Mouse (Mus musculus) limb, embryonic 11.5 days (tissue): ENCODE results near the gene Zfp37. TPM values are rescaled to one million over a fixed set of nuclear protein-coding genes. Genes with fewer than 3 reads are reported as not detected.

ENCODE experiments used
- ATAC-seq: fragments of 200-750 bp; cut with Nextera tagmentation; 2 replicates; pipeline ENCODE4 v1.8.0; 2017; ENCODE audit warnings: low read depth; ENCODE audit not compliant: insufficient number of reproducible peaks, low FRiP score, low TSS enrichment
- DNase-seq: peaks from one replicate; pipeline ENCODE4 v3.0.0-alpha.2; 2015; ENCODE audit warnings: low spot score
- H3K27ac ChIP-seq: fragments of 300-500 bp; sonication (generic); replicated peaks from 2 replicates; pipeline ENCODE4 v1.5.1; 2014; ENCODE audit warnings: low read depth, mild to moderate bottlenecking, low read length
- H3K27me3 ChIP-seq: fragments of 300-500 bp; sonication (generic); 2 replicates; pipeline ENCODE4 v1.6.1; 2014; ENCODE audit warnings: mild to moderate bottlenecking, low read length, mixed read lengths; ENCODE audit not compliant: control insufficient read depth, insufficient read depth
- H3K36me3 ChIP-seq: fragments of 300-500 bp; sonication (generic); 2 replicates; pipeline ENCODE4 v1.6.1; 2014; ENCODE audit warnings: mild to moderate bottlenecking, low read length, moderate library complexity, mixed read lengths; ENCODE audit not compliant: control insufficient read depth, insufficient read depth
- H3K4me1 ChIP-seq: fragments of 300-500 bp; sonication (generic); 2 replicates; pipeline ENCODE4 v1.6.1; 2014; ENCODE audit warnings: low read length, mixed read lengths; ENCODE audit not compliant: control insufficient read depth, insufficient read depth
- H3K4me2 ChIP-seq: fragments of 300-500 bp; sonication (generic); 2 replicates; pipeline ENCODE4 v1.6.1; 2014; ENCODE audit warnings: low read depth, mild to moderate bottlenecking, moderate library complexity; ENCODE audit not compliant: severe bottlenecking
- H3K4me3 ChIP-seq: fragments of 300-500 bp; sonication (generic); 2 replicates; pipeline ENCODE4 v1.5.1; 2014; ENCODE audit warnings: low read depth, low read length
- H3K9ac ChIP-seq: fragments of 300-500 bp; sonication (generic); 2 replicates; pipeline ENCODE4 v1.6.1; 2014; ENCODE audit warnings: mild to moderate bottlenecking, low read length
- H3K9me3 ChIP-seq: fragments of 300-500 bp; sonication (generic); 2 replicates; pipeline ENCODE4 v1.6.1; 2016; ENCODE audit warnings: low read length; ENCODE audit not compliant: control insufficient read depth
- WGBS: fragments of 180-500 bp; shearing (Covaris S2); extraction: QIAGEN DNeasy Blood & Tissue Kit; methylation state at CpG from one replicate; pipeline ENCODE4 v1.1.7; 2014; 5-methylcytosine and 5-hydroxymethylcytosine counted together
- polyA plus RNA-seq: library from polyadenylated mRNA; unstranded; fragments of >200 nt; fragmentation: Nextera tagmentation; extraction: Ambion mirVana; gene quantifications from 2 replicates; pipeline ENCODE4 v1.2.1, GENCODE M21; 2014

Zfp37 gene
- polyA plus RNA-seq, 1 experiment from 2014 or later, result 24.1 TPM

DNA sequence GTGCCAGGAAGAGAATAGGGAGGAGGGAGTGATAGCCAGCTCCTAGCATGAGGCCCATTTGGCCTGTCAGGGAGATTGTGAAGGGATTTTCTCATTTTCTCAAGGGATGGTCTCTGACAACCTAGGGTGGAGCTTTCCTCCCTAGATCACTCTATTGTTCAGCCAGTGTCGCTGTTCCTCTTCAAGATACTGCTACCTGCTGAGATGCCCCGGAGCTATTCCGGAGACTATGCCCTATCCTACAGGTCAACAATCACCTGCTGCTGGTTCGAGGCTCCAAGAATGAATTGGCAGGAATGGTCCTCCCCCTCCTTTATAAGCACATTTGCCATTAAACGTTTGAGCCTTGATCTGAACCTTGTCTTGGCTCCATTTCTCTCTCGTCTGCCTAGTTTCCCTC, 9.7 kb upstream of the Zfp37 start:
- H3K9ac ChIP-seq, result no peak overlapping the region
- H3K9me3 ChIP-seq, result no peaks in the 10 kb centered on the region
- DNase-seq (no peak), ATAC-seq (no peak)
- no peak overlapping the region for H3K4me3 ChIP-seq
- H3K4me2 ChIP-seq, result no peak overlapping the region
- 69% methylated on average over 6 of the region's 6 CpGs for WGBS
- H3K36me3 ChIP-seq, result no peaks in the 10 kb centered on the region
- no peaks in the 10 kb centered on the region for H3K4me1 ChIP-seq
- H3K27ac ChIP-seq, result no peak overlapping the region
- H3K27me3 ChIP-seq, result no peaks in the 10 kb centered on the region

DNA sequence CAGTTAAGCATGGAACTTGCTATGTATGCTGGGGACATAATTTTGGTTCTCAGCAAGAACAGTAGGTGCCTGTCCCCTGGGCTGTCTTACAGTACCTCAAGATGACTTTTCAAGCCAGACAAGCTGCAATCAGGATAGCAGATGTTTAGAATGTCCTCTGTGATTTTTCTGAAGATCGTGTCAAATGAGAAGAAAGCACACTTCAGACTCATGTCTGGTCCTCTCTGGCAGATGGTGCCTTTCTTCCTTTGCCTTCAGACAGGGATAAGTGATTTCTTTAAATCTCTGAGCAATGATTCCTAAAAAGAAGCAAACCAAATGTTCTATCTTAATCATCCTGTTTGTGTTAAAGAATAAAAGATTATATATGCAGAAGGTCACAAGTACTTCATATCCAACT, 694 bp downstream of the Zfp37 start:
- WGBS, result 76% methylated on average over 1 of the region's 1 CpGs
- H3K4me3 ChIP-seq, result no peak overlapping the region
- DNase-seq, result no peak

DNA sequence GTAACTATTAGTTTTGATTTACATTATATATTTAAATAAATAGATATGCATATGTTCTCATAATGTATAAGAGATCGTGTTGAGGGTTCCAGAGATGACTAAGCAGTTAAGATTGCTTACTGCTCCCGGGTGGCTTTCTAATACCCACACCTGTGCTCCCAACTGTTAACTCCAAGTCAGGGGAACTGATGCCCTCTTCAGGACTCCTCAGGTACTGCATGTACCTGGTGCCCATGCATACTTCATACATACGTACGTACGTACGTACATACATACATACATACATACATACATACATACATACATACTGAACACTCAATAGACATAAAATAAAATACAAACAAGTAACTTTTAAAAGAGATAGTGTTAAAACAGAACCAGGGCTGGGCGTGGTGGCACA, 1.4 kb downstream of the Zfp37 start:
- Histone ChIP-seq H3K27me3 (no peaks in the 10 kb centered on the region), H3K9me3 (no peaks in the 10 kb centered on the region), H3K4me1 (no peaks in the 10 kb centered on the region), H3K36me3 (no peaks in the 10 kb centered on the region), H3K9ac (no peak overlapping the region), H3K4me3 (no peak overlapping the region), H3K27ac (no peak overlapping the region), H3K4me2 (no peak overlapping the region)
- 90% methylated on average over 7 of the region's 7 CpGs for WGBS
- DNase-seq (peak; percentile 33), ATAC-seq (no peak)

More for the DNA sequence above, 694 bp downstream of the Zfp37 start:
- Histone ChIP-seq H3K4me1 (no peaks in the 10 kb centered on the region), H3K4me2 (no peak overlapping the region), H3K9me3 (no peaks in the 10 kb centered on the region), H3K36me3 (no peaks in the 10 kb centered on the region), H3K27ac (no peak overlapping the region), H3K27me3 (no peaks in the 10 kb centered on the region), H3K9ac (no peak overlapping the region)
- no peak for ATAC-seq

DNA sequence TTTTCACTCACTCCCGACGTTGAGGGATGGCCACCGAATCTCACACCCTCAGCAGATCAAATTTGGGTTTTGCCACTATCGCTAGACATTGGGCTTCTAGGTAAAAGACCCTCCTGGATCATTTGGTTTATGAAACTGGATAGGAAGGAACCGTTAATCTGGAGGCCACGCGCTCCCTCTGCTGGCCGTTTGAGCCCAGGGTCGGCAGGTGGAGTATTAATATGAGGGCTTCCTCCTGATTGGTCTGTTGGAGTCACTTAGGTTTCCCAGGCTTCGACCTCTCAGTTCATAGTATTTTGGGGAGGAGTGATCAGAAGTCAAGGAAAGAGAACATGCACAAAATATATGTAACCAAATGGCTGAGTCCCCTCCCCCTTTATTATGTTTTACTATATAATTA, 2.5 kb downstream of the Zfp37 start:
- no peaks in the 10 kb centered on the region for H3K36me3 ChIP-seq
- peak; percentile 68 for DNase-seq
- no peaks in the 10 kb centered on the region for H3K9me3 ChIP-seq
- no peak overlapping the region for H3K4me2 ChIP-seq
- H3K27ac ChIP-seq, result no peak overlapping the region
- no peak overlapping the region for H3K4me3 ChIP-seq
- no peak overlapping the region for H3K9ac ChIP-seq
- H3K4me1 ChIP-seq, result no peaks in the 10 kb centered on the region
- H3K27me3 ChIP-seq, result no peaks in the 10 kb centered on the region
- ATAC-seq, result no peak; the same call in 1 of the 2 replicates
- 44% methylated on average over 10 of the region's 10 CpGs for WGBS

GRCm38 (mm10) chr4:62213490-62213889, 17.4 kb downstream of the Zfp37 start:
- H3K4me1 ChIP-seq, result peaks cover 2% of the 10 kb centered on the region; the same call in 1 of the 2 replicates
- H3K9ac ChIP-seq, result no peak overlapping the region
- H3K4me2 ChIP-seq, result no peak overlapping the region
- DNase-seq (no peak), ATAC-seq (no peak)
- 84% methylated on average over 2 of the region's 2 CpGs for WGBS
- no peaks in the 10 kb centered on the region for H3K36me3 ChIP-seq
- no peaks in the 10 kb centered on the region for H3K9me3 ChIP-seq
- H3K27ac ChIP-seq, result no peak overlapping the region
- no peaks in the 10 kb centered on the region for H3K27me3 ChIP-seq
- no peak overlapping the region for H3K4me3 ChIP-seq

DNA sequence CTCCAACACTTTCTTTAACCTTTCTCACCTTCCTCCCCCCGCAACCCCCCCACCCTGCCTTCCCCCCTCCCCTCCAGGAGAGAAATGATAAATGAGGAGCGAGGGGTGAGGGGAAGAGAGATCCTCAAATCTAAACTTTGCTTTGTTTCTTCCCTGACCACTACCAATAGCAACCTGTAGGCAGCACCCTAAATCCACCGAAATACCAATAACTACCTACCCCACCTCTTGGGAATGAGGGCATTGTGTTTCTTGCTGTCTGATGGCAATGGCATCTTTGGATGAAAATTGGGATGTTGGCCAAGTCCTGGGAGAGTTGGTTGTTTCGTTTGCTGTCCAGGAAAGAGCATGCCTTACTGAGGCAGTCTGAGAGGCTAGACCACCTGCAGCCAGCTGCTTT, 20.8 kb downstream of the Zfp37 start:
- no peak for ATAC-seq
- H3K27ac ChIP-seq, result no peak overlapping the region
- peaks cover 6% of the 10 kb centered on the region; the same call in 1 of the 2 replicates for H3K4me1 ChIP-seq

DNA sequence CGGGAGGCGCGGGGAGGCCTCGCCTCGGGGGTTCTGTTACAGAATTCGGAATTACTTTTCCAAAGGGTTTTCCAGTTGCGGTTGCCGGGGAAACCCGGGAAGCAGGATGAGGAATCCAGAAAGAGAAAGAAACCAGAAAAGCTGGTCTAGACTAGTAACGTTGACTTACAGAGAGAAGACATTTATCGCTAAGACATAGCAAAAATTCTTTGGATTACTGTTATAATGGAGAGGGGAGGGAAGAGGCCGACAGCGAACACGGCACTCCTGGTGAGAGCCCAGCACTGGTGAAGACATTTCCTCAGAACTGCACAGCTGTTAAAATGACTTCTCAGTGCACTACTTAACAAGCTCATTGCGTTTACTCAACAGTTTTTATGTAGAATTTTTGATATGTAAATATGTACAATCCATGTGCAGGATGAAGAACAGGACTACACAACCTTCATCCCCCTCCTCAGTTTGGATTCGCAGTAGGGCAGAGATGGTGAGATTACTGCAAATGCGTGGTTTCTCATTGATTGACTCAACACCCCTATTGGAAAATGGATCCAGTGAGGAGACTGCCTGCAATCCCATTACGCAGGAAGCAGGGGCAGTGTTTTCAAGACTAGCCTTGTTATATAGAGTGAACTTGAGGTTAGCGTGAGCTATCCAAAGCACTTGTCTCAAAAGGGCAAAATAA, 22.0 kb downstream of the Zfp37 start:
- Histone ChIP-seq H3K9me3 (no peaks in the 10 kb centered on the region), H3K36me3 (peaks cover under 1% of the 10 kb centered on the region; the same call in 1 of the 2 replicates), H3K27me3 (no peaks in the 10 kb centered on the region), H3K4me3 (peak overlapping the region; percentile 60), H3K9ac (peak overlapping the region; percentile 91), H3K4me2 (peak overlapping the region; percentile 49), H3K27ac (peak overlapping the region; percentile 67; the same call in 1 of the 2 replicates), H3K4me1 (peaks cover 6% of the 10 kb centered on the region; the same call in 1 of the 2 replicates)
- ATAC-seq, result peak; percentile 52; the same call in 1 of the 2 replicates
- WGBS, result 6% methylated on average over 19 of the region's 19 CpGs
- DNase-seq, result no peak

More for the DNA sequence above, 20.8 kb downstream of the Zfp37 start:
- Histone ChIP-seq H3K9me3 (no peaks in the 10 kb centered on the region), H3K4me3 (no peak overlapping the region), H3K36me3 (no peaks in the 10 kb centered on the region), H3K9ac (no peak overlapping the region), H3K27me3 (no peaks in the 10 kb centered on the region), H3K4me2 (no peak overlapping the region)
- WGBS, result 42% methylated on average over 4 of the region's 4 CpGs
- DNase-seq, result no peak

DNA sequence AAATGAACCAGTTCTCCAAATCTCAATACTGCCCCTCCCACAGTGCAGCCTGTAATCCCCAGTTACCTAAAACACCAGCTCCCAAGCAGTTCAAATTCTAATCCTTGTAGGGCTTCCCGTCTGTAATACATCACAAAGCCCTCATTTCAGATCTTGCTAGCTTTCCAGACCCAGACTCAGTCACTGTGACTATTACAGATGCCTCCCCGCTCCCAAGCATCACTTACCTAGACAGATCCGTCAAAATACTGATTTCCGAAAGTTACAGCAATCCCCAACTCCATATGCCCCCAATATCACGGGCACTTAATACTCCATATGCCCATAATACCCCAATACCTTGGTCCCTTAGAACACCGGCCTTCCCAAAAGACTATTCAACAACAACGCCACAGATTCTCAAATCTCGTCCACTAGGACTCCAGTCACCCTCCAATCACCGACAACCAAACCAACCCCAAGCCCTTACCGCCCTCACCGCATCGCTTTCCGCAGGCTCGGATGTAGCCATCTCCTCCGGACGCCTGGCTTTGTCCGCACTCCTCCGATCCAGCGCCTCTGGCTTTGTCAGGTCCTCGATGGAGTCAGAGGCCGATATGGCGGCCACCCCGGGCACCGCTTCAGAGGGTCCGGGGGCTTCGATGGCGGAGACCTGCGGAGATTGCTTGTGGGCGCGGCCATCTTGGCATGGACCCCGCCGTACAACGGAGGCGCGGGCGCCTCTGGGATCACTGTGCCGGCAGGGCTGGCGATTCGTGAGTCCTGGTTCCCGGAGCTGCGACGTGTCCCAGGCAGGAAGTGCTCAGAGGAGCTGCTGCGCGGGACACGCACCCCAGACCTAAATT, 22.8 kb downstream of the Zfp37 start:
- Histone ChIP-seq H3K36me3 (peaks cover 6% of the 10 kb centered on the region), H3K4me1 (peaks cover 6% of the 10 kb centered on the region; the same call in 1 of the 2 replicates), H3K4me3 (peak overlapping the region; percentile 60), H3K27ac (peak overlapping the region; percentile 67; the same call in 1 of the 2 replicates), H3K4me2 (peak overlapping the region; percentile 49), H3K27me3 (no peaks in the 10 kb centered on the region), H3K9me3 (no peaks in the 10 kb centered on the region), H3K9ac (peak overlapping the region; percentile 91)
- peak; percentile 97 for ATAC-seq
- DNase-seq, result peak; percentile 91
- WGBS, result under 1% methylated on average over 45 of the region's 45 CpGs
